Mouse (Mus musculus): ENCODE results near the gene Stxbp2. TPM values are rescaled to one million over a fixed set of nuclear protein-coding genes. Genes with fewer than 3 reads are reported as not detected.
A peak's percentile ranks its signal among the peaks of the same experiment; 100 is the strongest.
"Not testable (repeated sequence)": the region's sequence is repeated elsewhere in the genome, so short reads cannot be mapped to it uniquely, and the experiment has no call there.

Stxbp2 gene
- 28.6 and 29.8 TPM in 2 replicates for polyA plus RNA-seq (2016; fragmentation: Nextera tagmentation; extraction: Ambion mirVana)

DNA sequence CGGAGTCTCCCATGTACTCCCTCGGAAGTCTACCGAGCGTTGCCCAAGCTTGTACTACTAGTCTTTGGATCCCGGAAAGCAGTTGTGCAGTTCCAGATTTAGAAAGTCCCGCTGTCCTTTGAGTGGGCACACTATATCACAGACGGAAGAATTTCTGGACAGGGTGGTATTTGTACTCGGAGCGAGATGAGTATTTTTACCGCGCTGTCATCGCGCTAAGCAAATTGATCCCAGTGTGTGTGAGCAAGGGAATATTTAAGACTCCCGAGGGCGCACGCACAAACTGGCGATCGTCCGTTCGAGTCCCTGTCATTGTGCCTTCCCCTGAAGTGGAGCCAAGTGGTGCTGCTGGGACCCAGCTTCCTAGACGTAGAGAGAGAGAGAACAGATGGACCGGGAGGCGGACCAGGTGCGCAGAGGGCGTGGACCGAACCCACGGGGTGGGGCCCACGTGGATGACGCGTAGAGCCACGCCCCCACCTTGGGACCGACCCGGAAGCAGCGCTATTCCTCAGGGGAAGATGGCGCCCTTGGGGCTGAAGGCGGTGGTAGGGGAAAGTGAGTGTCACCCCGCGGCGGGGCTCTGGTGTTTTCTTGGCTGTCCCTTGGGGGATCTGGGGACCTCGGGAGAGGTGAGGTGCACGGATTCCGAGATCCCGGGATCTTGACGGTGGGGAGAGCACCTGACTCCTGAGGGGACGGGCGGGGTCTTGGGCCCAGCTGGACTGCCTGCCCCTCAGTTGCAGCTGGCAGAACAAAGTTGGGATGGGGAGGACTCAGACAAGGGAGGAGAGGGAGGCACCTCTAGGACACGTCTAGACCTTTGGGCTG lies at the start of gene Stxbp2:
TSS of gene Stxbp2 (plus strand) at position 309 of the 831 bp plus-strand sequence.
- Histone ChIP-seq H3K4me1 (peaks cover 12% of the 10 kb centered on the region; the same call in 1 of the 2 replicates), H3K9me3 (replicated peaks) (no peaks in the 10 kb centered on the region), H3K36me3 (0 out of 2 replicates have a peak, but pooled peaks cover 3% of the 10 kb centered on the region), H3K4me3 (peak within 1 kb of the TSS; percentile 60), H3K27me3 (ENCODE audit: low read depth, poor library complexity, severe bottlenecking) (peaks cover 26% of the 10 kb centered on the region), H3K27ac (peak within 1 kb of the TSS; percentile 51; the same call in 1 of the 2 replicates)
- DNase-seq (ENCODE audit: low spot score), result peak; percentile 72
- WGBS, result 8% methylated on average over 47 of the region's 47 CpGs

DNA sequence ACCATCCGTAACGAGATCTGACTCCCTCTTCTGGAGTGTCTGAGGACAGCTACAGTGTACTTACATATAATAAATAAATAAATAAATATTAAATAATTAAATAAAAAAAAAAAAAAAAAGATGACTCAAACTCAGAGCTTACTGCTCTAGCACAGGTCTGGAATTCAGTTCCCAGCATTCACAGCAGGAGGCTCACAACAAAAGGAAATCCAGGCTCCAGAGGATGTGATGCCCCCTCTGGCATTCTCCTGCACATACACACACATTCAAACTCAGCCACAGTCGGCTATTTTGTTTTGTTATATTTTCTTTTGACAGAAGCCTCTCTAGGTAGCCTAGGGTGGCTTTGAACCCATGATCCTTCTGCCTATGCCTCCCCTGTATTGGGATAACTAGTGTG lies 48.8 kb upstream of the Stxbp2 start:
- not testable (repeated sequence) for H3K27ac ChIP-seq; H3K9me3 ChIP-seq (replicated peaks); H3K4me3 ChIP-seq; H3K36me3 ChIP-seq; DNase-seq (ENCODE audit: low spot score); H3K4me1 ChIP-seq
- H3K27me3 ChIP-seq (ENCODE audit: low read depth, poor library complexity, severe bottlenecking), result peaks cover 14% of the 10 kb centered on the region
- 91% methylated on average over 3 of the region's 3 CpGs for WGBS

GRCm38 (mm10) chr8:3586452-3586851 lies 44.3 kb upstream of the Stxbp2 start:
- 92% methylated on average over 2 of the region's 2 CpGs for WGBS

DNA sequence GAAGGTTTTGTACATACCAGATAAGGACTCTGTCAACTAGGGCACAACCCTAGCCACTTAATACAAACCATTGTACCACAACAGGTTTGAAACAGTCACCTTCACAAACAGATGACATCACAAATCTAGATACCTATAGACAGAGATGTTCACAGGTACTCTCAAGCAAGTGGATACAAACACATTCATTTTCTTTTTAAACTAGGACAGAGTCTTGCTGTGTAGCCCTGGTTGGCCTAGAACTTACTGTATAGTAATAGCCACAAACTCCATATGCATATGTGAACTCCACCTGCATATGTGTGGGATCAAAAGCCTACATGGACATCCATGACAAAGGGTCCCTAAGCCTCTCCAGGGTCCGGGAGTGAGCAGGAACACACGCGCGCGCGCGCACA lies 43.8 kb upstream of the Stxbp2 start, which contains the start of gene Camsap3:
TSS of gene Camsap3 (plus strand) at position 301 of the 398 bp plus-strand sequence.
- Histone ChIP-seq H3K4me1 (peaks cover 9% of the 10 kb centered on the region), H3K27me3 (ENCODE audit: low read depth, poor library complexity, severe bottlenecking) (peaks cover 35% of the 10 kb centered on the region), H3K4me3 (peak within 1 kb of the TSS; percentile 85), H3K36me3 (no peaks in the 10 kb centered on the region), H3K27ac (peak within 1 kb of the TSS; percentile 83), H3K9me3 (replicated peaks) (no peaks in the 10 kb centered on the region)
- DNase-seq (ENCODE audit: low spot score), result no peak
- WGBS, result 9% methylated on average over 7 of the region's 7 CpGs

More at GRCm38 (mm10) chr8:3586452-3586851, 44.3 kb upstream of the Stxbp2 start:
- no peak for DNase-seq (ENCODE audit: low spot score)
- no peak overlapping the region for H3K4me3 ChIP-seq
- no peaks in the 10 kb centered on the region for H3K9me3 ChIP-seq (replicated peaks)
- peaks cover 9% of the 10 kb centered on the region for H3K4me1 ChIP-seq
- H3K27me3 ChIP-seq (ENCODE audit: low read depth, poor library complexity, severe bottlenecking), result peaks cover 35% of the 10 kb centered on the region
- no peaks in the 10 kb centered on the region for H3K36me3 ChIP-seq
- H3K27ac ChIP-seq, result no peak overlapping the region

- peak overlapping the region; percentile 83 for H3K27ac ChIP-seq
- no peaks in the 10 kb centered on the region for H3K9me3 ChIP-seq (replicated peaks)
- peak overlapping the region; percentile 85 for H3K4me3 ChIP-seq
- H3K4me1 ChIP-seq, result peaks cover 9% of the 10 kb centered on the region
- WGBS, result under 1% methylated on average over 77 of the region's 77 CpGs
- DNase-seq (ENCODE audit: low spot score), result peak; percentile 79
- H3K27me3 ChIP-seq (ENCODE audit: low read depth, poor library complexity, severe bottlenecking), result peaks cover 35% of the 10 kb centered on the region
- no peaks in the 10 kb centered on the region for H3K36me3 ChIP-seq
Measured at GRCm38 (mm10) chr8:3587391-3588257, 43.1 kb upstream of the Stxbp2 start.

DNA sequence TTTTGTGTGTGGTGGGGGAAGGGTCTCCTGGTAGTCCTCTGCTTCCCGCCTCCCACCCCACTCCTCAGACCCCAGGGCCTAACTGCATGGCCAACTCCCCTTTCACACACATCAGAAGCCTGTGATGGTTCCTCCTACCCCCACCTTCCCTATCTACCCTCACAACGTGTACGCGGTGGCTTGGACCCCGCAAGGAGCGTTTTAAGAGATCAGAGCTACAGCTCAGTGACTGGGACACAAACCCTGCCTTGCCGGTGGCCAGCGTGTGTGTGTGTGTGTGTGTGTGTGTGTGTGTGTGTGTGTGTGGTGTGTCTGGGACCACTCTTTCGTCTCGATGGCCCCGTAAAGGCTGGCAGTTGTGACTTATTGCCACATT lies 42.5 kb upstream of the Stxbp2 start:
- no peaks in the 10 kb centered on the region for H3K36me3 ChIP-seq
- 4% methylated on average over 11 of the region's 11 CpGs for WGBS
- H3K4me3 ChIP-seq, result peak overlapping the region; percentile 85
- DNase-seq (ENCODE audit: low spot score), result peak; percentile 49
- H3K27ac ChIP-seq, result peak overlapping the region; percentile 83
- no peaks in the 10 kb centered on the region for H3K9me3 ChIP-seq (replicated peaks)
- peaks cover 35% of the 10 kb centered on the region for H3K27me3 ChIP-seq (ENCODE audit: low read depth, poor library complexity, severe bottlenecking)
- H3K4me1 ChIP-seq, result peaks cover 9% of the 10 kb centered on the region

DNA sequence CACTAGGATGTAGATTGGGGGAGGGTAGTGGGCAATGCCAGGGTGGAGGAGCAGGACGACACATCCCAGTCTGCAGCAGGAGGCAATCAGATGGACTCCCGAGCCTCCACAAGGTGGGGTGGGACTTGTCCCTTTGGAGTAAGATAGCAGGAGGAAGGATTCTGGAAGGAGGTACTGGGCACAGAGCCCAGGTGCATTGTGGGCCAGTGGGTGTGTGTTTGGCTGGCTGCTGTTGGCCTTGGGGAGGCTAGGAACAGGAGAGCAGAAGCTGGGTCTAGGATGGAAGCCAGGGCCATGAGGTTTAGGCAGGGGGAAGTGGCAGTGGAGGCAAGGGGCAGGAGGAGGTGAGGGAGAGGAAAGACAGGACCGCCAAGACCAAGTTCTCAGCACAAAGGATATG lies 37.3 kb upstream of the Stxbp2 start:
- WGBS, result 74% methylated on average over 3 of the region's 3 CpGs
- Histone ChIP-seq H3K27me3 (ENCODE audit: low read depth, poor library complexity, severe bottlenecking) (peaks cover 6% of the 10 kb centered on the region), H3K4me3 (no peak overlapping the region), H3K9me3 (replicated peaks) (no peaks in the 10 kb centered on the region), H3K36me3 (0 out of 2 replicates have a peak, but pooled peaks cover 3% of the 10 kb centered on the region), H3K4me1 (peaks cover 1% of the 10 kb centered on the region; the same call in 1 of the 2 replicates), H3K27ac (no peak overlapping the region)
- no peak for DNase-seq (ENCODE audit: low spot score)

GRCm38 (mm10) chr8:3594466-3594865 lies 36.3 kb upstream of the Stxbp2 start:
- 88% methylated on average over 2 of the region's 2 CpGs for WGBS
- Histone ChIP-seq H3K4me3 (no peak overlapping the region), H3K27me3 (ENCODE audit: low read depth, poor library complexity, severe bottlenecking) (no peaks in the 10 kb centered on the region), H3K4me1 (no peaks in the 10 kb centered on the region), H3K9me3 (replicated peaks) (no peaks in the 10 kb centered on the region), H3K27ac (no peak overlapping the region), H3K36me3 (0 out of 2 replicates have a peak, but pooled peaks cover 3% of the 10 kb centered on the region)
- no peak for DNase-seq (ENCODE audit: low spot score)

GRCm38 (mm10) chr8:3598054-3598453 lies 32.7 kb upstream of the Stxbp2 start:
- Histone ChIP-seq H3K27me3 (ENCODE audit: low read depth, poor library complexity, severe bottlenecking) (no peaks in the 10 kb centered on the region), H3K4me3 (no peak overlapping the region), H3K27ac (no peak overlapping the region), H3K4me1 (no peaks in the 10 kb centered on the region), H3K9me3 (replicated peaks) (no peaks in the 10 kb centered on the region), H3K36me3 (peaks cover 8% of the 10 kb centered on the region; the same call in 1 of the 2 replicates)
- 60% methylated on average over 3 of the region's 3 CpGs for WGBS
- no peak for DNase-seq (ENCODE audit: low spot score)

- DNase-seq (ENCODE audit: low spot score), result no peak
- 74% methylated on average over 1 of the region's 1 CpGs for WGBS
- H3K36me3 ChIP-seq, result peaks cover 13% of the 10 kb centered on the region; the same call in 1 of the 2 replicates
Measured at GRCm38 (mm10) chr8:3599219-3599618, 31.5 kb upstream of the Stxbp2 start.

DNA sequence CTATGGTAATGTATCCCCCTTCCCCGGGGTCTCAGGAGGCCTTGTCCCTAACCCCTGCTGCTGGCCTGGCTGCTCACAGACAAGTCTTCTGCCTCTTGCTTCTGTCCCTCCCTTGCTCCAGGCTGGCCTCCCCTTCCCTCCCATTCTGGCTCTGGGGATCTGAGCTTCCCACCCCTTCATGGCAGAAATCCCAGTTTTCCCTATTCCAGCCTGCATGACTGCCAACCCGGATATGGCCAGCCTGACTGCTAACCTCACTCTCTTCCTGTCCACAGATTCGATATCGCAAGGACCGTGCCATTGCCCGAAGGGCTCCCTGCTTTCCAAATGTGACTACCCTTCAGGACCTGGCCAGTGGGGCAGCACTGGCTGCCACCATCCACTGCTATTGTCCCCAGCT lies 30.4 kb upstream of the Stxbp2 start:
- 84% methylated on average over 6 of the region's 6 CpGs for WGBS
- Histone ChIP-seq H3K4me3 (no peak overlapping the region), H3K36me3 (peaks cover 21% of the 10 kb centered on the region), H3K4me1 (no peaks in the 10 kb centered on the region), H3K9me3 (replicated peaks) (no peaks in the 10 kb centered on the region), H3K27ac (no peak overlapping the region), H3K27me3 (ENCODE audit: low read depth, poor library complexity, severe bottlenecking) (no peaks in the 10 kb centered on the region)
- no peak for DNase-seq (ENCODE audit: low spot score)

More at GRCm38 (mm10) chr8:3599219-3599618, 31.5 kb upstream of the Stxbp2 start:
- Histone ChIP-seq H3K27ac (no peak overlapping the region), H3K4me3 (no peak overlapping the region), H3K4me1 (no peaks in the 10 kb centered on the region), H3K9me3 (replicated peaks) (no peaks in the 10 kb centered on the region), H3K27me3 (ENCODE audit: low read depth, poor library complexity, severe bottlenecking) (no peaks in the 10 kb centered on the region)

DNA sequence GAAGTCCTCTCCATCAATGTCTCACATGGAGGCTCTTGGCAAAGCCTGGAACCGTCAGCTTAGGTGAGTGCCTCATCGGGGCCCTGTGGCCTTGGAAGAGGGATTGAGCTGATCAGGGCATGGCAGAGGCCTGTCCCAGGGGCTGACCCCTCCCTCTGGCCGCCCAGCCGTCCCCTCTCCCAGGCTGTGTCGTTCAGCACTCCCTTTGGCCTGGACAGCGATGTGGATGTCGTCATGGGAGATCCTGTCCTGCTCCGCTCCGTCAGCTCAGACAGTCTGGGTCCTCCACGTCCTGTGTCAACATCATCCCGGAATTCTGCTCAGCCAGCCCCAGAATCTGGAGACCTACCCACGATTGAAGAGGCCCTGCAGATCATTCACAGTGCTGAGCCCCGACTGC lies 27.3 kb upstream of the Stxbp2 start:
- no peak for DNase-seq (ENCODE audit: low spot score)
- Histone ChIP-seq H3K36me3 (peaks cover 43% of the 10 kb centered on the region), H3K4me1 (no peaks in the 10 kb centered on the region), H3K4me3 (no peak overlapping the region), H3K27me3 (ENCODE audit: low read depth, poor library complexity, severe bottlenecking) (no peaks in the 10 kb centered on the region), H3K27ac (no peak overlapping the region), H3K9me3 (replicated peaks) (no peaks in the 10 kb centered on the region)
- WGBS, result 81% methylated on average over 13 of the region's 13 CpGs
